Mouse (Mus musculus): ENCODE measurements around the gene Pde4dip. TPM values are rescaled to one million over a fixed set of nuclear protein-coding genes. Genes with fewer than 3 reads are reported as not detected.

Gene Pde4dip
- polyA plus RNA-seq, 1 experiment from 2014 or later, result 18.0 TPM

DNA sequence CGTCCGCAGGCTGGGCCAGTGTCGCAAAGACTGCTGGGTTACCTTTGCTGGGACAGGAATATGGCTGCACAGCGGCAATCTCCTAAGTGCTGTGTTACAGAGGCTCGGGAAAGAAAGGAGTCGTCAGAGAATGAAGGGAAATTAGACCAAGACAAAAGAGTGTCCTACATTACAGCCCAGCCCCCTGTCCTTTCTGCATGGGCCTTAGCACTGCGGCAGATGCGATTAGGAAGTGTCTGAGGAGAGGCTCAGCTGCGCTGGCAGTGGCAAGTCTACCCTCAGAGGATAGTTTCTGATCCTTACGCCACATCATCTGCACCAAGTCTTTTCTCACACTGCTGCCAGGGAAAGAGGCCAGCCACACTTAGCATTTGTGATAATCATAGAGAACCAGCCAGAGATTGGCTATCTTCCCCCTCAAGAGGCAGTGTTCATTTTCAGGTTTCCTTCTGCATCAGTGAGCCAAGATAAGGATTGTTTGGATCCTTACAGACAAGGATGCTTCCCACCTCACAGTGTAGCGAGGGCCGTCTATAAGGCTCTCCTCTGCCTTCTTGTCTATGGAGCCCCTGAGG, 197.0 kb downstream of the Pde4dip start:
- H3K9ac ChIP-seq (ENCODE audit: low read depth, low read length), result no peak overlapping the region
- H3K36me3 ChIP-seq (ENCODE audit: insufficient read depth, low read length), result no peaks in the 10 kb centered on the region
- no peaks in the 10 kb centered on the region for H3K9me3 ChIP-seq (replicated peaks; ENCODE audit: low read length)
- DNase-seq (ENCODE audit: low spot score), result no peak
- H3K27ac ChIP-seq, result no peak overlapping the region
- ATAC-seq (replicated peaks; ENCODE audit: low FRiP score, low read depth), result no peak
- WGBS, result 66% methylated on average over 12 of the region's 12 CpGs
- no peak overlapping the region for H3K4me3 ChIP-seq (replicated peaks; ENCODE audit: low read depth, low read length)
- no peak for TF ChIP-seq CTCF (IDR thresholded peaks at IDR 0.05; ENCODE audit: low read depth)
- no peaks in the 10 kb centered on the region for H3K27me3 ChIP-seq (ENCODE audit: insufficient read depth, low read length)
- H3K4me1 ChIP-seq (replicated peaks; ENCODE audit: insufficient read depth, low read length), result no peaks in the 10 kb centered on the region
- no peak overlapping the region for H3K4me2 ChIP-seq (ENCODE audit: low read length)

DNA sequence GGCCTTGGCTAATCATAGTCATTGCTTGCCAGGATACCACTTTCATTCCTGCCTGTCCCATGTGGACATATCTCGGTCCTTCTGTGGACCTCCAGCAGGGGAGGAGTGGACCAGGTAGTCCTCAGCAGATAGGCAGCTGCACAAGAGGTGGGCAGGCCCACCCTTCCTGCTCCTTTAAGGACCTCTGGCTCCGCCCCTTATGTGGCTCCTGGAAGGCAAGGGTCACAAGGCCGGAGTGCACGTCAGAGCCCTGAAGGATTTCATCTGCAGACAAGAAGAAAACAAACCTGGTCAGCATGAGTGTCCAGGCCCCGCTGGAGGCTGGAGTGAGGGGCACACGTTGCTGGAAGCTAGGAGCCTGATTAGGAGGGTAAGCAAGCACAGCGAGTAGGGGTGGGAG, 197.9 kb downstream of the Pde4dip start:
- H3K9ac ChIP-seq (ENCODE audit: low read depth, low read length), result no peak overlapping the region
- H3K36me3 ChIP-seq (ENCODE audit: insufficient read depth, low read length), result no peaks in the 10 kb centered on the region
- no peak overlapping the region for H3K4me2 ChIP-seq (ENCODE audit: low read length)
- H3K4me1 ChIP-seq (replicated peaks; ENCODE audit: insufficient read depth, low read length), result no peaks in the 10 kb centered on the region
- WGBS, result 41% methylated on average over 7 of the region's 7 CpGs
- no peak for ATAC-seq (replicated peaks; ENCODE audit: low FRiP score, low read depth)
- H3K9me3 ChIP-seq (replicated peaks; ENCODE audit: low read length), result no peaks in the 10 kb centered on the region
- H3K27ac ChIP-seq, result no peak overlapping the region
- DNase-seq (ENCODE audit: low spot score), result no peak
- no peak overlapping the region for H3K4me3 ChIP-seq (replicated peaks; ENCODE audit: low read depth, low read length)
- H3K27me3 ChIP-seq (ENCODE audit: insufficient read depth, low read length), result no peaks in the 10 kb centered on the region
- no peak for TF ChIP-seq CTCF (IDR thresholded peaks at IDR 0.05; ENCODE audit: low read depth)

DNA sequence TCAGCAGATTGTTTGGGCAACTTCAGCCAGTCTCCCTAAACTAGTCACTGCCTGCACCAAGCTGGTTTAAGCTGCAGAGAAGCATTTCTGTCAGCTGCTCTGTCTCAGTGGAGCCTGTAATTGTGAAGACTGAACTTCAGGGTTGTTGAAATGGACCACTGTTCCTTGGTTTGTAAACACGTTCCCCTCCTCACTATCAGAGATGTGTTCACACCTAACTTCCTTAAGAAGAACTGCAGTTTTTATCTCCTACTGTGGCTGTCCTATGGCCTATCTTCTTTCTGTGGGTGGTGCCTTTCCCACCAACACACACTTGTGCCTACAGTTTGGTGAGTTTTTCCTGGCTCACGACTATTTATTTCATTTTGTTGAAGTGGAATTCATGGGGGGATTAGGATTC, 199.2 kb downstream of the Pde4dip start:
- Histone ChIP-seq H3K4me3 (replicated peaks; ENCODE audit: low read depth, low read length) (no peak overlapping the region), H3K36me3 (ENCODE audit: insufficient read depth, low read length) (no peaks in the 10 kb centered on the region), H3K9me3 (replicated peaks; ENCODE audit: low read length) (no peaks in the 10 kb centered on the region), H3K4me1 (replicated peaks; ENCODE audit: insufficient read depth, low read length) (no peaks in the 10 kb centered on the region), H3K9ac (ENCODE audit: low read depth, low read length) (no peak overlapping the region), H3K27ac (no peak overlapping the region), H3K27me3 (ENCODE audit: insufficient read depth, low read length) (no peaks in the 10 kb centered on the region), H3K4me2 (ENCODE audit: low read length) (no peak overlapping the region)
- 72% methylated on average over 2 of the region's 2 CpGs for WGBS
- no peak for TF ChIP-seq CTCF (IDR thresholded peaks at IDR 0.05; ENCODE audit: low read depth)
- ATAC-seq (replicated peaks; ENCODE audit: low FRiP score, low read depth), result no peak
- DNase-seq (ENCODE audit: low spot score), result no peak

DNA sequence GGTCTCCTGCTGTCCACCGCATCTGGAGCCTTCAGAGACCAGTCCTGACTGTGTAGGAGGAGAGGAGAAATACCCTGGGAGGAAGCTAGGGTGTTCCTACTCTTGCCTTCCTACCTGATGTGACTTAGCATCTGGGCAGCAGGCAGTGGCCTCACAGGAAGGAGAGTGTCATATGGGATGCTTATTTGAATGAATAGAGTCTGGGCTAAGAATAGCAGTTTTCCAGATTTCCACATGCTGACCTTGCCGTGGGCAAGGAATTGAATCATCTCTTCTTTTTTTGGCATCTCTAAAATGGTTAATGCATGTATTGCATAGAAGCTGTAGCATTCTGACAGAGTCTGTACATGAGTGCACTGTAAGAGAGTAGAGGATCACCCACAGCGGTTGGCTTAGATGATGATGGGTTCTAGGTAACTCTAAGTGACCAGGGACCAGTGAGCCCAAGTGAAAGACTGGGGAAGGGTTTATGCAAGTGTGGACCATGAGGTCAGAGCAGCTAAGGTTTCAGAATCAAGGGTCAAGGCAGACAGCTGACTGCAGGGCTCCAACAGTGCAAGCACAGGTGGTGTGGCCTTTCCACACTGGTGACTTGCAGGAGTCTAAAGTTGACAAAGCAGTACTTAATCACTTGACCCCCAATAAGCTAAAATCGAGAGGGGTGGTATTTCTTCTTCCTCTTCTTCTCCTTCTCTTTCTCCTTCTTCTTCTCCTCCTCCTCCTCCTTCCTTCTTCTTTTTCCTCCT, 202.0 kb downstream of the Pde4dip start:
- Histone ChIP-seq H3K4me3 (replicated peaks; ENCODE audit: low read depth, low read length) (no peak overlapping the region), H3K9ac (ENCODE audit: low read depth, low read length) (no peak overlapping the region), H3K36me3 (ENCODE audit: insufficient read depth, low read length) (no peaks in the 10 kb centered on the region), H3K4me2 (ENCODE audit: low read length) (no peak overlapping the region), H3K4me1 (replicated peaks; ENCODE audit: insufficient read depth, low read length) (peaks cover 2% of the 10 kb centered on the region; the same call in 1 of the 2 replicates), H3K9me3 (replicated peaks; ENCODE audit: low read length) (no peaks in the 10 kb centered on the region), H3K27me3 (ENCODE audit: insufficient read depth, low read length) (no peaks in the 10 kb centered on the region), H3K27ac (no peak overlapping the region)
- DNase-seq (ENCODE audit: low spot score), result no peak
- WGBS, result 61% methylated on average over 4 of the region's 4 CpGs
- ATAC-seq (replicated peaks; ENCODE audit: low FRiP score, low read depth), result no peak
- no peak for TF ChIP-seq CTCF (IDR thresholded peaks at IDR 0.05; ENCODE audit: low read depth)

DNA sequence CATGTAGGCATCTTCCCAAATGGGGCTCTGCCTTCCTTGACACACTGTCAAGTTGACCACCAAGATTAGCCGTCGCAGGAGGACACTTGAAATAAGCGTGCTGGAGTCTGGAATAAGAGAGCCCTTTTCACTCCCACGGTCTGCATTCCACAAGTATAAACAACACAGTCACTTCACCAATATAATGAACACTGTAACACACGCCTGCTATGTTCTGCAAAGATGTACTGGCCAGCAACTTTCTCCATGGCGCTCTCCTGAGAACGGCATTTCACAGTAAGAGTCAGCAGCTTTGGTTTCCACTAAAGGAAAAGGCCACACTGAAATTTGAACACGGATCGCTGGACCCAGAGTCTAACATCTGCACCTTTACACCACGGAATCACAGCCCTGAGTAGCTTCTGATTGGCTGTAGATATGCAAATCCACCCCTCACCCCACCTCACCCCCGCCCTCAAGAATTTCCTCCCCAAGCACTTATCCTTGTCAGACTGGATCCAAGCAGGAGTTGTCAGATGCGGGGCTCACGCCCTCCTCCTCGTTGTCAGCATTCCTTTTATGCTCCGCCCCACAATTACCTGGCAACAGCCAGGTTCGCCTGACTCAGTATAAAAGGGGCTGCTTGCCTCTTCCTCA, 204.8 kb downstream of the Pde4dip start:
- peak overlapping the region; percentile 37 for H3K4me2 ChIP-seq (ENCODE audit: low read length)
- H3K27ac ChIP-seq, result no peak overlapping the region; the same call in 1 of the 2 replicates
- no peaks in the 10 kb centered on the region for H3K36me3 ChIP-seq (ENCODE audit: insufficient read depth, low read length)
- H3K9me3 ChIP-seq (replicated peaks; ENCODE audit: low read length), result no peaks in the 10 kb centered on the region
- TF ChIP-seq CTCF (IDR thresholded peaks at IDR 0.05; ENCODE audit: low read depth), result no peak
- H3K9ac ChIP-seq (ENCODE audit: low read depth, low read length), result no peak overlapping the region
- ATAC-seq (replicated peaks; ENCODE audit: low FRiP score, low read depth), result peak; percentile 74
- DNase-seq (ENCODE audit: low spot score), result peak; percentile 61
- 6% methylated on average over 16 of the region's 16 CpGs for WGBS
- no peaks in the 10 kb centered on the region for H3K27me3 ChIP-seq (ENCODE audit: insufficient read depth, low read length)
- no peak overlapping the region for H3K4me3 ChIP-seq (replicated peaks; ENCODE audit: low read depth, low read length)
- peaks cover 5% of the 10 kb centered on the region; the same call in 1 of the 2 replicates for H3K4me1 ChIP-seq (replicated peaks; ENCODE audit: insufficient read depth, low read length)

DNA sequence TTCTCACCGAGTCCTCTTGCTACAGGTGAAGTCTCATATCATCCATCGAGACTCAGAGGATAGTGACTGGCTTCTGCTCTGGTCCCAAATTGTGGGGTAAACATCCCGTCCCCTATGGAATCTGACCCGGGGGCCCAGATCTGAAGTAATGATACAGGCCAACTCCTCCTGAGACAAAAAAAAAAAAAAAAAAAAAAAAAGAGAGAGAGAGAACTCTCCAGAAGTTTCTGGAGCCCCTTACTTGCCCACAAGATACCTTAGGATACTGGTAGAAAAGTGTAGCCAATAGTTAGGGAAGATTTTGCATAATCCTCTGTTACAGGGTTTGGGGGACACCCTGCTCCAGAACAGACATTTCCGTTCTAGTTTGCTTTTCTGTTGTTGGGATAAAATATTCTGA, 205.9 kb downstream of the Pde4dip start:
- H3K9ac ChIP-seq (ENCODE audit: low read depth, low read length), result no peak overlapping the region
- WGBS, result 31% methylated on average over 5 of the region's 5 CpGs
- H3K27ac ChIP-seq, result no peak overlapping the region
- no peaks in the 10 kb centered on the region for H3K9me3 ChIP-seq (replicated peaks; ENCODE audit: low read length)
- no peak for DNase-seq (ENCODE audit: low spot score)
- no peak for ATAC-seq (replicated peaks; ENCODE audit: low FRiP score, low read depth)
- no peaks in the 10 kb centered on the region for H3K36me3 ChIP-seq (ENCODE audit: insufficient read depth, low read length)
- H3K4me2 ChIP-seq (ENCODE audit: low read length), result peak overlapping the region; percentile 81; the same call in 1 of the 2 replicates
- no peak for TF ChIP-seq CTCF (IDR thresholded peaks at IDR 0.05; ENCODE audit: low read depth)
- peaks cover 5% of the 10 kb centered on the region; the same call in 1 of the 2 replicates for H3K4me1 ChIP-seq (replicated peaks; ENCODE audit: insufficient read depth, low read length)
- H3K4me3 ChIP-seq (replicated peaks; ENCODE audit: low read depth, low read length), result peak overlapping the region; percentile 35; the same call in 1 of the 2 replicates
- H3K27me3 ChIP-seq (ENCODE audit: insufficient read depth, low read length), result no peaks in the 10 kb centered on the region
